Comparison of ENCODE assay signal across 23 mouse cellular contexts in genomic region chr17:80129387-80129786, GRCm38 (mm10). TPM values are rescaled to one million over a fixed set of nuclear protein-coding genes. Genes with fewer than 3 reads are reported as not detected.
DNase-seq lines count a peak whose midpoint lies in the region; ATAC-seq and TF ChIP-seq lines count a peak whose summit lies in the region.
"Had no signal": no experiment of that assay in that cellular context is flagged by ENCODE, and none has a peak within 500 bp of the region (broad histone marks: within the 10 kb centered on the region; RNA-seq: fewer than 3 reads in every experiment).

No protein-coding gene starts in this region.

- H3K4me2 ChIP-seq in kidney, embryonic 15.5 days = no peak overlapping the region
- H3K4me2 ChIP-seq in stomach, embryonic 15.5 days = no peak overlapping the region
- H3K4me2 ChIP-seq in stomach, postnatal 0 days (replicated peaks; ENCODE audit: low read depth) = no peak overlapping the region
- H3K4me2 ChIP-seq in liver, embryonic 15.5 days = peak overlapping the region; percentile 67; the same call in 1 of the 2 replicates
- H3K4me2 ChIP-seq: heart, embryonic 12.5 days; neural tube, embryonic 13.5 days had no signal

- no peak for ATAC-seq in kidney, embryonic 15.5 days (replicated peaks; ENCODE audit: low FRiP score)
- ATAC-seq in stomach, embryonic 15.5 days (ENCODE audit: insufficient read depth, low FRiP score, low read depth) = no peak
- no peak for ATAC-seq in stomach, postnatal 0 days (ENCODE audit: low FRiP score, low TSS enrichment)
- ATAC-seq in liver, embryonic 15.5 days (ENCODE audit: insufficient read depth) = no peak
- ATAC-seq: activated CD4-positive, CD25-positive, alpha-beta regulatory T cell, adult 4 months; forebrain, embryonic 14.5 days; midbrain, embryonic 16.5 days had no signal

- TF ChIP-seq CTCF in stomach, postnatal 0 days (IDR thresholded peaks at IDR 0.05; ENCODE audit: low read depth) = no peak

- H3K27me3 ChIP-seq in kidney, embryonic 15.5 days = no peaks in the 10 kb centered on the region
- no peaks in the 10 kb centered on the region for H3K27me3 ChIP-seq in stomach, embryonic 15.5 days (replicated peaks)
- no peaks in the 10 kb centered on the region for H3K27me3 ChIP-seq in stomach, postnatal 0 days (ENCODE audit: control insufficient read depth, insufficient read depth, low read length)
- H3K27me3 ChIP-seq in liver, embryonic 15.5 days = 0 out of 2 replicates have a peak, but pooled peaks cover 9% of the 10 kb centered on the region
- H3K27me3 ChIP-seq: embryonic facial prominence, embryonic 12.5 days; limb, embryonic 13.5 days; lung, embryonic 15.5 days; neural tube, embryonic 13.5 days had no signal

- H3K36me3 ChIP-seq in kidney, embryonic 15.5 days = no peaks in the 10 kb centered on the region
- H3K36me3 ChIP-seq in stomach, embryonic 15.5 days = no peaks in the 10 kb centered on the region
- H3K36me3 ChIP-seq in stomach, postnatal 0 days (ENCODE audit: control insufficient read depth, insufficient read depth, low read length) = no peaks in the 10 kb centered on the region
- H3K36me3 ChIP-seq in liver, embryonic 15.5 days (replicated peaks) = no peaks in the 10 kb centered on the region
- H3K36me3 ChIP-seq: embryonic facial prominence, embryonic 12.5 days; heart, embryonic 12.5 days; limb, embryonic 13.5 days; lung, embryonic 15.5 days; midbrain, embryonic 10.5 days; neural tube, embryonic 13.5 days had no signal

- DNase-seq in kidney, adult 18-20 months = no peak
- DNase-seq in stomach, postnatal 0 days (ENCODE audit: low spot score) = no peak
- no peak for DNase-seq in right cerebral cortex, postnatal 14 days
- no peak for DNase-seq in left cerebral cortex, adult 9 months (ENCODE audit: low spot score in 2 of 2)
- DNase-seq: adrenal gland, adult 8-10 months; cerebellum, adult 18-20 months; cerebellum, postnatal 14 days; heart, postnatal 10 days; lung, postnatal 4 days; right cerebral cortex, postnatal 4 days had no signal

- no peak overlapping the region for H3K9ac ChIP-seq in kidney, embryonic 15.5 days
- no peak overlapping the region for H3K9ac ChIP-seq in stomach, embryonic 15.5 days
- no peak overlapping the region for H3K9ac ChIP-seq in stomach, postnatal 0 days (ENCODE audit: low read length)
- no peak overlapping the region for H3K9ac ChIP-seq in liver, embryonic 15.5 days
- H3K9ac ChIP-seq: embryonic facial prominence, embryonic 12.5 days; heart, embryonic 12.5 days; limb, embryonic 13.5 days; lung, embryonic 15.5 days; neural tube, embryonic 13.5 days had no signal

- no peak for TF ChIP-seq EP300 in stomach, postnatal 0 days (optimal IDR thresholded peaks at IDR 0.05)

- H3K9me3 ChIP-seq in kidney, embryonic 15.5 days (replicated peaks) = no peaks in the 10 kb centered on the region
- H3K9me3 ChIP-seq in stomach, embryonic 15.5 days = no peaks in the 10 kb centered on the region
- H3K9me3 ChIP-seq in stomach, postnatal 0 days (ENCODE audit: control insufficient read depth, low read length) = no peaks in the 10 kb centered on the region
- no peaks in the 10 kb centered on the region for H3K9me3 ChIP-seq in liver, embryonic 15.5 days (replicated peaks)
- H3K9me3 ChIP-seq: embryonic facial prominence, embryonic 12.5 days; heart, embryonic 12.5 days; limb, embryonic 13.5 days; lung, embryonic 15.5 days; midbrain, embryonic 10.5 days; neural tube, embryonic 13.5 days had no signal

- 60% methylated on average over 4 of the region's 4 CpGs for WGBS in kidney, embryonic 15.5 days
- WGBS in stomach, embryonic 15.5 days = 71% methylated on average over 4 of the region's 4 CpGs
- 72% methylated on average over 4 of the region's 4 CpGs for WGBS in stomach, postnatal 0 days
- WGBS in liver, embryonic 15.5 days (ENCODE audit: insufficient replicate concordance) = 63% methylated on average over 4 of the region's 4 CpGs

- H3K27ac ChIP-seq in kidney, embryonic 15.5 days = peak overlapping the region; percentile 29; the same call in 1 of the 2 replicates
- H3K27ac ChIP-seq in stomach, embryonic 15.5 days = peak overlapping the region; percentile 18; the same call in 1 of the 2 replicates
- no peak overlapping the region; the same call in 1 of the 2 replicates for H3K27ac ChIP-seq in stomach, postnatal 0 days (replicated peaks)
- H3K27ac ChIP-seq in liver, embryonic 15.5 days (replicated peaks) = peak overlapping the region; percentile 7; the same call in 1 of the 2 replicates
- H3K27ac ChIP-seq: embryonic facial prominence, embryonic 12.5 days; limb, embryonic 13.5 days; lung, embryonic 15.5 days; midbrain, embryonic 10.5 days; neural tube, embryonic 13.5 days had no signal

- peaks cover 24% of the 10 kb centered on the region for H3K4me1 ChIP-seq in kidney, embryonic 15.5 days
- peaks cover 8% of the 10 kb centered on the region; the same call in 1 of the 2 replicates for H3K4me1 ChIP-seq in stomach, embryonic 15.5 days
- no peaks in the 10 kb centered on the region for H3K4me1 ChIP-seq in stomach, postnatal 0 days (replicated peaks; ENCODE audit: control insufficient read depth, insufficient read depth)
- H3K4me1 ChIP-seq in liver, embryonic 15.5 days (replicated peaks) = 0 out of 2 replicates have a peak, but pooled peaks cover 16% of the 10 kb centered on the region

- no peak overlapping the region for H3K4me3 ChIP-seq in kidney, embryonic 15.5 days (replicated peaks)
- H3K4me3 ChIP-seq in stomach, embryonic 15.5 days (replicated peaks) = no peak overlapping the region
- H3K4me3 ChIP-seq in stomach, postnatal 0 days (ENCODE audit: low read depth, low read length) = no peak overlapping the region
- no peak overlapping the region for H3K4me3 ChIP-seq in liver, embryonic 15.5 days (replicated peaks)
- H3K4me3 ChIP-seq: embryonic facial prominence, embryonic 12.5 days; heart, embryonic 12.5 days; limb, embryonic 13.5 days; lung, embryonic 15.5 days; midbrain, embryonic 10.5 days; myocyte; neural tube, embryonic 13.5 days had no signal

RNA-seq across cellular contexts. Expression of gene Galm, which starts 2.1 kb away (rescaled TPM):
- 18.2 and 20.8 TPM in 2 replicates for polyA plus RNA-seq in kidney, embryonic 15.5 days (2015; fragmentation: Nextera tagmentation; extraction: Ambion mirVana)
- polyA plus RNA-seq in stomach, embryonic 15.5 days (2015; fragmentation: Nextera tagmentation; extraction: Ambion mirVana) = 30.0 and 36.0 TPM in 2 replicates
- polyA plus RNA-seq in stomach, postnatal 0 days (2015; fragmentation: Nextera tagmentation; extraction: Ambion mirVana) = 31.6 and 34.3 TPM in 2 replicates
- polyA plus RNA-seq in liver, embryonic 15.5 days (2015; fragmentation: Nextera tagmentation; extraction: Ambion mirVana) = 31.9 and 35.9 TPM in 2 replicates
